Mouse (Mus musculus) C3H10T1/2 (cell line): Measurements from ENCODE around the gene Gm7849. TPM values are rescaled to one million over a fixed set of nuclear protein-coding genes. Genes with fewer than 3 reads are reported as not detected.

Experiments
- polyA plus RNA-seq, 2 experiments: library from polyadenylated mRNA; unstranded; fragments of >200 nt; fragmentation: generic; extraction: Trizol; gene quantifications; one replicate each; pipeline ENCODE4 v1.2.1; 2012; ENCODE audit warnings: missing spikeins in 2 of 2

The Gm7849 gene
- not detected for polyA plus RNA-seq

DNA sequence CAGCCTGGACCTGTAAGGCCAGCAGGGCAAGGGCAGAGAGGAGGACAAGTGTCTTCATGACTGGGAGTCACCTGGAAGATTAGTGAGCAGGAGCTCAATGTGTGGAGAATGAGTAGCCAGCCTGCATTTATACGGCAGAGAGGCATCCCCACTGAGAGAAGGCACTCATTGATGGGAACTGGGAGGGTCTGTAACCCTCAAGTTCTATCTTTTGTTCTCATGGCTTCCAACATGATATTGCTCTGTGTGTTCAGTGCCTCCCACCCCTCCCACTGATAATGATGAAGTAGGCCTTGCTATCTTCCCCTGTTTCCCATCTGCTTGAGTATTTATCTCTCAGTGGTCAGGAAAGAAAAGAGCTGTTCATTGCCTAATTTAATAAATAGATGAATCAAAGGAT is at the start of gene Gm7849:
TSS of gene Gm7849 (minus strand) at position 101 of the 400 bp plus-strand sequence.

DNA sequence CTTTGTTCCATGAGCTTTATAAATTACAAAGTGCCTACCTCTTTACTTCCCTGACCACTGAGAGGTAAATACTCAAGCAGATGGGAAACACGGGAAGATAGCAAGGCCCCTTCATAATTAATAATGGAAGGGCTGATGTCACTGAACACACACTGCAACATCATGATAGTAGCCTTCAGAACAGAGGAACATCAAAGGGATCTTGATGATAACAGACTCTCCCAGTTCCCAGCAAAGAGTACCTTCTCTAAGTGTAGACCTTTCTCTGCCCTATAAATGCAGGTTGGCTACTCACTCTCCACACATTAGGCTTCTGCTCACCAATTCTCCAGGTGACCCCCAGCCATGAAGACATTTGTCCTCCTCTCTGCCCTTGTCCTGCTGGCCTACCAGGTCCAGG is 29.2 kb downstream of the Gm7849 start, which contains the start of gene Defa36:
TSS of gene Defa36 (plus strand) at position 301 of the 400 bp plus-strand sequence.

Other genes starting within 250 kb of the Gm7849 start
- gene Gm15292, start 206.8 kb downstream of the Gm7849 start, polyA plus RNA-seq, result not detected
- gene Defa27, start 141.0 kb downstream of the Gm7849 start, polyA plus RNA-seq, result not detected
- not detected for gene Defa29, start 129.5 kb downstream of the Gm7849 start, polyA plus RNA-seq
- not detected for gene Defa2, start 78.0 kb downstream of the Gm7849 start, polyA plus RNA-seq
- not detected for gene Defa33, start 64.7 kb downstream of the Gm7849 start, polyA plus RNA-seq
- gene Defa36, start 29.1 kb downstream of the Gm7849 start, polyA plus RNA-seq, result not detected
- not detected for gene Defa20, start 52.7 kb upstream of the Gm7849 start, polyA plus RNA-seq
- gene Defa32, start 72.5 kb upstream of the Gm7849 start, polyA plus RNA-seq, result not detected
- gene Defa37, start 108.8 kb upstream of the Gm7849 start, polyA plus RNA-seq, result not detected
- gene Defa28, start 126.4 kb upstream of the Gm7849 start, polyA plus RNA-seq, result not detected
- gene Gm7861, start 137.9 kb upstream of the Gm7849 start, polyA plus RNA-seq, result not detected
- not detected for gene Defa26, start 161.6 kb upstream of the Gm7849 start, polyA plus RNA-seq
- gene Defa17, start 199.2 kb upstream of the Gm7849 start, polyA plus RNA-seq, result not detected
- gene Defa34, start 209.2 kb upstream of the Gm7849 start, polyA plus RNA-seq, result not detected
- not detected for gene AY761184, start 247.1 kb upstream of the Gm7849 start, polyA plus RNA-seq